Mouse (Mus musculus): ENCODE data around the gene Grm8.

GRCm38 (mm10) chr6:27645054-27645453 lies 489.9 kb downstream of the Grm8 start:
- TF ChIP-seq CTCF (IDR thresholded peaks at IDR 0.05; ENCODE audit: extremely low read depth, insufficient read depth, insufficient read length, insufficient replicate concordance), result no peak
- TF ChIP-seq POLR2A (IDR thresholded peaks at IDR 0.05; ENCODE audit: low read depth, low read length), result no peak

Data from spleen, adult 2 months (tissue).